Mouse (Mus musculus) mouse embryonic stem cell (cell line): ENCODE data around the gene Crlf2.

Experiments used
- in situ Hi-C, 2 experiments: fragments of 300-500 bp; cut with MboI; formaldehyde crosslinking; loops; 1 replicate in 1 of 2; 3 replicates in 1 of 2; pipeline ENCODE4 v1.14.3; 2019 to 2020; ENCODE audit warnings: low sequenced_read_pairs in 2 of 2, low pct_unique_long_range_greater_than_20kb in 1 of 2, mixed read lengths in 1 of 2; ENCODE audit not compliant: unreplicated experiment in 1 of 2

Gene Crlf2

DNA sequence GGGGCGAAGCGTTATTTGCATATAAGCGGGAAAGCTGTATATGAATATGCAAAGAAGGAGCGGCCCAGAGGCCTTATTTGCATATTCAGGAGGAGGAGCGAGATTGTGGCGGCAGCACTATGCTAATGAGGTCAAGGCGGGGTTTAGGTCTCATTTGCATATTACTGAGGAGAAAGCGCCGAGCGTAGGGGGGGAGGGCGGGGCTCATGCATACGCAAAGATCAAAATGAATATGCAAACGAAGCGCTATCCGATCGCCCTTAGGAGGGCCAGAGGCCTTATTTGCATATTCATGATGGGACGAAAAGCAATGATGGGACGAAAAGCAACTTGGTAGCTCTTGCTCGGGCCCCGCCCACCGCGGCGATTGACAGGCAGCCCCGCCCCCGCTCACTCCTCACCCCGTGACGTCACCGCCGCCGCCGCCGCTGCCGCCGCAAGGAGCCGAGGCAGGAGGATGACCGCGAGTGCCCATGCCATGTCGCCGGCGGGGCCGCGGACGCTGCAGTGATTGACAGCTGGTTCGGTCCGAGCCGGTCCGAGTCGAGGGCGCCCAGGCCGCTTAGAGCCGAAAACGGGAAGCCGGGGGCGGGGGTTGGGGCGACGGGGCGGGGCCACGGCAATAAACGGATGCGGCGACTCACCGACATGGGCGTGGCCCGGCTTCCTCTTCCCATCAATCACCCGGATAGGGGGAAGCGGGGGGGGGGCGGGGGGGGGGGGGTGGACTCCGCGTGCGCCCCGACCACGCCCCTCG lies at the start of gene Crlf2:
Gene Crlf2, minus strand, starts transcription at position 590 of the 757 bp plus-strand sequence.
- in situ Hi-C loops = loop anchor here in 1 of 2 experiments (10.0 kb wide), 1 partner anchor 546 kb away; the partner anchor contains the start of gene Gtpbp6

DNA sequence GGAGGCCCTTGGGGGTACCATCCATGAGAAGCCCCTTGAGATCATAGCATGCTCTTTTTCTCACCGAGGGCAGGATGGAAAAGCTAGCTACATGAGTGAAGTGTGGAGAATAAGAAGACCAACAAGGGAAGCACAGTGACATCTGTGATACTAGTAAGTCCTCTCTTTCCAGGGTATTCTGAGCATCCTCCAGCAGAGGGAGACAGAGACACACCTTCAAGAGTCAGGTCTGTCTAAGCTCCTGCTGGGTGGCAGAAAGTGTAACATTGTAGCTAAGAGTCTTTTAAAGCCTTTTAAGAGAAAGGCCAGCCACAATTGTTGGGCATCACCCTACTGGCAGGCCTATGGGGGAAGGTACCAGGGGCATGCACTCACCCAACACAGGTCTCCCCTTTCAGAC lies 43.8 kb upstream of the Crlf2 start:
- in situ Hi-C loops = loop anchor here in 1 of 2 experiments (10.0 to 25.0 kb wide), 4 partner anchors 82 to 610 kb away; no protein-coding TSS in a partner anchor

DNA sequence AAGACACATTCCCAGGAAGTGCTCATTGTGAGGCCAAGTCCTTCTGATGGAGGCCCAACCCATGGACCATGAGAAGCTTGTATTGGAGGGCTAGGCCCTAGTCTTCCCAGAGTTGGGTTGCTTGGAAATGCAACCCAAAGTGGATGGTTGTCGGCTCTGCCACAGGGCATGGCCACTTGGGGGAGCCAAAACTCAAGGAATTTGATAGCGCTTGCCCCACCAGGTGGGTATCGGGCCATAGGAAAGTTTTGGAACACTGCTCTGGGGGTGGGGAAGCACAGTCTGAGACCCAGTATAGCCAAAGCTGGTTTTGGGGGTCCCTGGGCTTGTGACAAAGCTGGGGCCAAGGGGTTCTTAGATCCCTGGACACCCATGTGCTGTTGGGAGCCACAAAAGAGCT lies 42.3 kb upstream of the Crlf2 start:
- in situ Hi-C loops = loop anchor here in 1 of 2 experiments (10.0 to 25.0 kb wide), 4 partner anchors 84 to 611 kb away; no protein-coding TSS in a partner anchor

DNA sequence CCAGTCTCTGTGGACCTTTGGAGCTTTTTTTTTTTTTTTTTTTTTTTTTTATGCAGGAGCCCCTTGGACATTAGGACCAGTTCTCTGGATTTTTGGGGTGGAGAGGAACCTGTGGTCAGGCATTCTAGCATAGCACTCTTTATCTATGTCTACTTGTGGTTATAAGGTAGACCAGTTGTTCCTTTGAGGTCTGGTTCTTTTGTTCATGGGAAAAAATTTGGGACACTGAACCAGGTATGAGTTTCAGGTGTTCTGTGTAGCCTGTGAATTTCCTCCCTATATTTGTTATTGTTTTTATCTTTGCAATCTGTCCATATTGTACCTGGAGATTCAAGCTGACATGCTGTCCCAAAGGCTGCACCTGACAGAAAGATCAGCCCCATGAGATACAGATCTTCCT lies 40.1 kb upstream of the Crlf2 start:
- in situ Hi-C loops = loop anchor here in 1 of 2 experiments (10.0 kb wide), 1 partner anchor 74 kb away; no protein-coding TSS in a partner anchor

DNA sequence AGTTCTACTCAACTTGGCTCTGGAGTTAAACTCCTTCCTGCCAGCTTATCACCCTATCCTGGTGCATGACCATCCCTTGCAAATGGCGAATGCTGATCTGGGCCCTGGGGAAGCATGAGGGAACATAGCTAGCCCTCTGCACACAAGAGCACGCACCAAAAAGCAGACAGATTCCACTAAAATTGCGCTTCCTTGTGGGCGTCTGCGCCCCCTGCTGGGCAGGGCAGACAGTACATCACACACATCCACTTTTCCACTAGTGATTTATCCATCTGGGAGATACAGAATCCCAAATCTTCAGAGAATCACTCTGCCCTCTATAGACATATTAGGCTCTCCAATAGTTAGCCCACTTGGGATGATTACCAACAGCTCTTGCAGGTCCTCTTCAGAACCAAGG lies 37.9 kb upstream of the Crlf2 start:
- in situ Hi-C loops = loop anchor here in 1 of 2 experiments (10.0 kb wide), 1 partner anchor 72 kb away; no protein-coding TSS in a partner anchor

DNA sequence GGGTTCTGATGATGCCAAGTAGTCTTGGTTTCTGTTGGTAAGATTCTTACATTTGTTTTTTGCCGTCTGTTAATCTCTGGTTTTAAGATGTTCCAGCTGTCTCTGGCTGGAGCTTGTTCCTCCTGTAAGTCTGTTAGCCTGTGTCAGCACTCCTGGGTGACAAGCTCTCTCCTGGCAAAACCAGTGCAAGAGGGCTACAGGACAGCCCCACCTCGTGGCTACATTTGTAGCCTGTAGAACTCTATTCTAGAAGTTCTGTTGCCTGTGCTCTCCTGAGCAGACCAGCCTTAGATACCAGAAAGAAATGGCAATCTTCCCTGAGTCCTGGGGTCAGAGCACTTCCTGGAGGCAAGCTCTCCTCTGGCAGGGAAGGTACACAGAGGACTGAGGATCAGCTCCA lies 4.0 kb upstream of the Crlf2 start:
- in situ Hi-C loops = no loop called here

DNA sequence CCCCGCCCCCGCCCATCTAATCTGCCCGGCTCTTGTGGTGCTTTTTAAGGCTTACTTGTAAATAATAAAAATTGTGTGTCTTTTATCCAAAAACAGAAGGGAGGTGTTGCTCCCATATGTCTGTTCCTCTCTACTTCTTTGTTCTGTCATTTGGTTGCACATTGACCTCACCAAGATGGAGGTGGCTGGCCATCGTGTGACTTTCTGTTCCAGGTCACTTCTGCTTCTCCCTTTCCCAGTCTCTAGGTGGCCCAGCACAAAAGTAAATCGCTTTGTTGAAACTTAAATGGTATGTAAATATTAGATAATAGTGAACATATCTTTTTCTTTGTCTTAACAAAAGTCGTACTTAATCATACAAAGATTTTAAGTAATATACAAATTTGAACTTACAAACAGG lies 398 bp upstream of the Crlf2 start:
- in situ Hi-C loops = loop anchor here in 1 of 2 experiments (10.0 kb wide), 1 partner anchor 546 kb away; the partner anchor contains the start of gene Gtpbp6

DNA sequence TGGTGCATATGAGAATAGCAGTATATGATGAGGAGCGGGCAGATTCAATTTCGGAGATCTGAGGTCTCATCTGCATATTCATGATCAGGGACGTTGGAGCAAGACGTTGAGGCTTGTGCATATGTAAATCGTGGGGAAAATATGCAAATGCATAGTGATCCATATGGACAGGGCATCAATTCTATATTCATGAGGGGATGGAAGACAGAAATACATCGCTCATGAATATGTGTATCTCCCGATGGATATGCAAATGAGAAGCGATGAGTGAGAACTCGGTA lies 730 bp downstream of the Crlf2 start:
- in situ Hi-C loops = loop anchor here in 1 of 2 experiments (10.0 kb wide), 1 partner anchor 547 kb away; the partner anchor contains the start of gene Gtpbp6

DNA sequence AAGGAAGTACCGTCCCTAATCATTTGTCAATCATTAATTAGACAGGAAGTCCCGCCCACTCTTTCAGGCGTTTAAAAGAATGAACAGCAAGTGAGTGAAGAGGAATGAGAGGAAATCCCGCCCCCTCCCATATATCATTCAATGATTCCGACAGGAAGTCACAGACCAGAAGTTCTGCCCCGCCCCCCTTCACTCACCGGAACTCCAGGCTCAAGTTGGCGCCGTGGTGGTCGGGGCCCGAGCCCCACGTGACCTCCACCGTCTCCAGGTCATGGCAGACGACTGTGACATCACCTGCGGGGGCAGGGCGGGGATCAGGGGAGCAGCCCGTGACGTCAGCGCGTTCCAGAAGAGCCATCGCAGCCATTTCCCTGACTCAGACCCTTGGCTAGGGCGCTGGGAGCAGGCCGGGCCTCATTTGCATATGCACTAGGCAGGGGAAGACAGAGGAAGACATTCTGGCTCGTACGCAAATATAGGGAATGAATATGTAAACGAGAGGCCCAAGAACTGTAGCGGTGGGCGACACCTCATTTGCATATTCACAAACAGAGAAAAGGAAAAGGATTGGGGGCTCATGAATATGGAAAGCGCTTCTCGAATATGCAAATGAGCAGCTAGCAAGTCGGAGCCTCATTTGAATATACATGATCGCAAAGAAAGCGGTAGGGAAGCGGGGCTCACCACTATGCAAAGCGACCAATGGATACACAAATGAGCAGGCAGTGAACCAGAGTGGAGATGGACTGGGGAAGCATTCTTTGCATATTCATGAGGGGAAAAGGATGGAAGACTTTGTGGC lies 1.3 kb downstream of the Crlf2 start:
- in situ Hi-C loops = loop anchor here in 1 of 2 experiments (10.0 kb wide), 1 partner anchor 547 kb away; the partner anchor contains the start of gene Gtpbp6

DNA sequence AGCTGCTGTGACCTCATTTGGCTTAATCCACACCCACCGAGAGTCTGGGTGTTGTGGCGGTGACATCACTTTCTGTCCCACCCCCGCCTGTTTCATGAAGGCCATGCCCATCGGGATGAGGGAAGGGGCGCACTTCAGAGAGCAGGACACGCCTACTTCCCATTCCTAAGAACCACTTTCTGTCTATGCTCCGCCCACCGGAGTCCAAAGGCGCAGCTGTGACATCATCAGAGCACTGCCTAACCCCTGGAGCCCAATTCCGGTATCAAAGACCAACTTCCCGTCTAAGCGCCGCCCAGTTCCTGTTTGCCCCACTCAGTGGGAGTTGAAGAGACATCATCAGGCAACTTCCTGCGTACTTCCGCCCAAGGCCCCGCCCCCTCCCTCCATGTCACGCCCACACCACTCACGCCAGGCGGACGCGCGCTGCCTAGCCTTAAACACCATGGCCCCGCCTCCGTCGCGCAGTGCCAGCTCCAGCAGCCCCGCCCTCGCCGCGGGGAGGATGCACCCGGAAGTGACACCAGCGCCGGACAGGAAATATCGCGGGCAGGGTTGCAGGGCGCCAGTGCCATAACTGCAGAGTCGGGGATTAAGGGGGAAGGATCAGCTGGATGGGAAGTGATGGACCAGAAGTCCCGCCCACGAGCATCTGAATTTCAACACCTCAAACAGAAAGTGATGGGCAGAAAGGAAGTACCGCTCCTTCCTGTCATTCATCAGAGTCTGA lies 2.0 kb downstream of the Crlf2 start:
- in situ Hi-C loops = loop anchor here in 1 of 2 experiments (10.0 kb wide), 1 partner anchor 548 kb away; the partner anchor contains the start of gene Gtpbp6

DNA sequence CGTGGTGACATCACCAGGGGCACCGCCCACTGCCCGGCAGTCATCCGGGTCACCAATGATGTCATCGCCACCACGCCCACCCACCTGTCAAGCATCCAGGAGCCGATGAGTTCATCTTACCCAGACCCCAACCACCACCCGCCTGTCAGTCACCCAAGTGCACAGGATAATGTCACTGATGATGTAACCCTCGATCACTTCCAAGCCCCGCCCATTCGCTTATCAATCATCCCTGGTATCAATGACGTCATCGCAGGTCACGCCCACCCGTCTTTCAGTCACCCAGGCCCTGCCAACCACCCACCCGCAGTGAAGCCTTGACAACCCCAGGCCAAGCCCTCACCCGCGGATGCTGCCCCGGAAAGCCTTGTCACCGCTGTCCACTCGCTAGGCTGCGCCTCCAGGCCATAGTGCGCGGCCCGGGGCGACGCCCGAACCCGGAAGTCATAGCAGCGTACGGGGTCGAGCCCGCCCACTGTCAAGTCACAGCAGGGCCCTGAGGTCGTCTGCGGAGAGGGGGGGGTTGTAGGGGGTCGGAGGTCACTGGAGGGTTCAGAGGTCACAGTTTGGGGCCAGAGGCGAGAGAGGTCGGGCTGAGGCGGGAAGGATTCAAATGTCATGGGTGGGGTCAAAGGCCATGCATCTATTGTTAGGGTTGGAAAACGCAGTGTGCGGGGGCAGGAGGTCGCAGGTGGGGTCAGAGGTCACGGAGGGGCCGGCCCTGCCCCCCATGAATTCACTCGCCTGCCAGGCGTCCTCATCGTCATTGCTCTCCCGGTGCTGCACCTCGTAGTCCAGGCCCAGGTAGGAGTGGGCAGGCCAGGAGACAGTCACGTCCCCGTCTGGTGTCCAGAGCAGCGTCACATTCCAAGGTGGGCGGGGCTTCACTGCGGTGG lies 2.9 kb downstream of the Crlf2 start:
- in situ Hi-C loops = loop anchor here in 1 of 2 experiments (10.0 kb wide), 1 partner anchor 549 kb away; the partner anchor contains the start of gene Gtpbp6

DNA sequence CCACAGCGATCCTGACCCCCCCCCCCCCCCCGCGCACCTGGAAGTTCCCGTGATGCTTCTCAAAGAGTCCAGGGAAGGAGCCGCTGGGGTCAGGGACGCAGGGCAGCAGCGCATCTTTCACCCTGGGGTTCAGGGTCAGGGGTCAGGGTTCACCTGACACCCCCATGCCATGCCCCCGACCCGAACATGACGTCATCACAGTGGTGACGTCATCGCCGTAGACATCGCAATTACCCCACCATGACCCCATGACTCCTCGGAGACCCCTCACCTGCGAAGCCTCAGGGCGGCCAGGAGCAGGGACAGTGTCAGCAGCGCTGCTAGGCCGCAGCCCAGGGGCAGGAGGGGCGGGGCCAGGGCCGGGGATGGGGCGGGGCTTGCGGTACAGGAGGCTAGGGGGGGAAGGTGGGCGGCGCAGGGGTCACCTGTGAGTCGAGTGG lies 3.5 kb downstream of the Crlf2 start:
- in situ Hi-C loops = loop anchor here in 1 of 2 experiments (10.0 kb wide), 1 partner anchor 550 kb away; the partner anchor contains the start of gene Gtpbp6

DNA sequence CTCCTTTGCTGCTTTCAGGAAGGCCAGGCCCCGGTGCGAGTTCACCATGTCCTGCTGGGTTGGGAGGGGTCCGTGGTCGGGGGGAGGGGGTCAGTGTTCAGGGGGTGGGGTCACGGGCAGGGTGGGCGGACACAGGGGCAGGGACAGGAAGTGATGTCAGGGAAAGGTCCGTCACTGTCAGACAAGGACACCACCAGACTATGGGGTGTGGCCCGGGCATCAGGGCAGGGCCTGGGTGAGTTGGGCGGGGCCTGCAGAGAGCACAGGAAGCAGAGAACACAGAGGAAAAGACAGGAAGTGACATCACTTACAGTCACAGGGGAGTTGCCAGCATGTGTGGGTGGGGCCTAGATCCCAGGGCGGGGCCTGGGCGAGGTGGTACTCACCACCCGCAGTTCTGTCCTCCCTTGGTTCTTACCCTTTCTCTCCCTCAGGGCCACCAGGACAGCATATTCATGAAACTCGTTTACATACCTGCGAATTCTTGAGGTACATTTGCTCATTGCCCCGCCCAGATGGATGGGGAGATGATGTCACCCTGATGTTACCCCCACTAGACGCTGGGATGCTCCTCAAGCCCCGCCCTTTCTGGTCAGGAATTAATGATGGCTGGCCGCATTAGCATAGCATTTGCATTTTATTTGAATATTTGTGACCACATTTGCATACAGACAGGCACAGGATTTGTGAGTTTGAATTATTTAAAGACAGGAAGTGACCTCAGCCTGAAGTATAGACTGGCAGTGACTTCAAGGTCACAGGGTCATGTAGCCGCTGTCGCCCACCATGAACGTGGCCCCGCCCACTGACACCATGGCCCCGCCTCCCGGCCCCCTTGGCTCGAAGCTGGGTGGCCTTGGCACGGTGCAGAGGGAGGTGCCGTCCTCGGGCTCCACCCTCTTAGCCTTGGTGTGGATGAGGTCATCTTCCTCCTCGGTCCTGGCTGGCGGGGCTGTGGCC lies 4.4 kb downstream of the Crlf2 start:
- in situ Hi-C loops = loop anchor here in 1 of 2 experiments (10.0 kb wide), 1 partner anchor 550 kb away; the partner anchor contains the start of gene Gtpbp6

DNA sequence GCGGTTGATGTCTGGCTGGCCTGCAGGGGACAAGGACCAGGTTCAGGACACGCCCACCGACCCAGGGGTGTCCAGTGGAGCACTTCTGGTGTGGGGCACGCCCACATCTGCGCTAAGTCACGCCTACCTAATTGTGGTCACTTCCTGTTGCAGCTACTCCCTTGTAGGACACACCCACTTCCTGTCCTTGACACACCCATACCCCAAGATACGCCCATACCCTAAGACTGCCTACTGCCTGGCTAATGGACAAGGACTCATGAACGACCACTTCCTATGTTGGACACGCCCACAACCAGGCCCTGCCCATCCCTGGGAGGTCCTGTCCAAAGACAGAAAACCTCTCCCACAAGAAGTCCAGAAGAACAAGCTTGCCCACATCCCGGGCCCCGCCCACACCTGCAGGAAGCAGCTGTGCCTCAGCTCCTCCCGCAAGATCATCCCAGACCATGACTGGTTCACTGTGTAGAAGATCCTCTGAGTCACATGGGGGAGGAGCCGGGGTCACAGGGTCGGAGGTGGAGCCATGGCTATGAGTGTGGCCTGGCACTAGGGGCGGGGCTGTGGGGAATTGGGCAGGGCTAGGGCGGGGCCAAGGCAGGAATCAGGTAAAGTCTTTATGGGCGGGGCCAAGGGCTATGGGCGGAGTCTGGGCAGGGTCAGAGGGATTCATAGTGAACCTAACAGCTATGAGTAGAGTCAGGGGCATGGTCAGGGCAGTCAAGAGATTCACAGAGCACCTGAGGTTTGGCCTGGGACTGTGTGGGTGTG lies 5.4 kb downstream of the Crlf2 start:
- in situ Hi-C loops = loop anchor here in 1 of 2 experiments (10.0 kb wide), 1 partner anchor 551 kb away; the partner anchor contains the start of gene Gtpbp6

DNA sequence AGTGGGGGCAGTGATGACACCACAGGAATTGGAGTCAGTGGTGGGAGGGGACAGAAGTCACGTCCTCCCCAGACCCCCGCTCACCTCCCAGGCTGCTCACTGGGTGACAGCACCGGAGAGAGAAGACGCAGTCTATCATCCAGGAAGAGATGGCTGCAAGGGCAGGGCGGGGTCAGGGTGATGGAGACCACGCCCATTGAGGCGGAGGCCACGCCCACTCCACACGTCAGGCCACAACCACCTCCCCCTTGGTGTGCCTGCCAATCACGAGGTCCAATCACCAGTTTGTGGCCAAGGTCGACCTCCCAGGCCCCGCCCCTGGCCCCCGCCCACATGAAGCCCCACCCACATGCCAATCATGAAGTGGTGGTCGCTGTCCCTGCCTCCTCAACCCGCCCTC lies 6.3 kb downstream of the Crlf2 start:
- in situ Hi-C loops = loop anchor here in 1 of 2 experiments (10.0 kb wide), 1 partner anchor 552 kb away; the partner anchor contains the start of gene Gtpbp6
